Mouse (Mus musculus) myocyte (in vitro differentiated cells): Measurements from ENCODE around the gene Spo11.

Experiments used
- E2F4 ChIP-seq: IDR thresholded peaks from one replicate; pipeline ENCODE4 v1.6.1; 2011; ENCODE audit warnings: mild to moderate bottlenecking, control low read depth, moderate library complexity; ENCODE audit not compliant: insufficient read depth
- MAX ChIP-seq: IDR thresholded peaks from one replicate; pipeline ENCODE4 v1.6.1; 2011; ENCODE audit warnings: low read depth, mild to moderate bottlenecking, control low read depth
- MYOD1 ChIP-seq, 3 experiments: IDR thresholded peaks; one replicate each; pipeline ENCODE4 v1.6.1; 2011; ENCODE audit warnings: control low read depth in 2 of 3, low read depth in 2 of 3, mild to moderate bottlenecking in 2 of 3, moderate library complexity in 1 of 3; ENCODE audit not compliant: insufficient read length in 2 of 3, control insufficient read depth in 1 of 3
- POLR2A ChIP-seq: IDR thresholded peaks from one replicate; pipeline ENCODE4 v1.6.1; 2011; ENCODE audit warnings: low read depth, mild to moderate bottlenecking, control low read depth, moderate library complexity; ENCODE audit not compliant: insufficient read length
- POLR2AphosphoS2 ChIP-seq: IDR thresholded peaks from one replicate; pipeline ENCODE4 v1.6.1; 2011; ENCODE audit warnings: low read depth, control low read depth; ENCODE audit not compliant: insufficient read length
- USF1 ChIP-seq: IDR thresholded peaks from one replicate; pipeline ENCODE4 v1.6.1; 2011; ENCODE audit warnings: low read depth, mild to moderate bottlenecking, control low read depth, moderate library complexity

DNA sequence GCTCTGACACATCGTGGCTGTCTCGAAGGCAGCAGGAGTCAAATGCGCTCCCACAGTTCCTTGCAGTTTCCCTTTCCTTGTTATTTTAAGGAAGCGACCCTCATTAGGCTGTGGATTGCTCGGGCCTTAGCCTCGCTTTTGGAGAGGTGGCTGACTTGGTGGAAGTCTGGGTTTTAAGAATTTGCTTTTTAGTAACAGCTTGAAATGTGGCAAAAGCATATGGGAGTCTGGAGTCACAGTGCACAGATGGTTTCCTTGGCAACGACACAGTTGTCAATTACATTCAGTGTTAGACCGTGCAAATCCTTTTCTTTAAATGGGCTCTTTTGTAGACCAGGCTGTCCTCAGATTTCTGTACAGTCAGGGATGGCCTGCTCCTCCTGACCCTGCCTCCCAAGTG is 23.4 kb downstream of the Spo11 start:
- TF ChIP-seq POLR2A, result no peak
- no peak for TF ChIP-seq E2F4
- TF ChIP-seq POLR2AphosphoS2, result no peak
- TF ChIP-seq USF1, result no peak
- no peak for TF ChIP-seq MYOD1 (IDR thresholded peaks at IDR 0.05; ENCODE audit: control insufficient read depth in 1 of 3, insufficient read length in 2 of 3, low read depth in 2 of 3)
- TF ChIP-seq MAX, result no peak
